Mouse (Mus musculus): Measurements from ENCODE around the gene Gsap.
"Not testable (repeated sequence)": the region's sequence is repeated elsewhere in the genome, so short reads cannot be mapped to it uniquely, and the experiment has no call there.

Gene Gsap

GRCm38 (mm10) chr5:21329672-21330665 lies 143.9 kb downstream of the Gsap start:
- no peak for DNase-seq

- DNase-seq = no peak
Observed at GRCm38 (mm10) chr5:21331656-21332055, 145.6 kb downstream of the Gsap start.

GRCm38 (mm10) chr5:21332119-21332518 lies 146.1 kb downstream of the Gsap start:
- DNase-seq = no peak

GRCm38 (mm10) chr5:21342265-21342664 lies 156.2 kb downstream of the Gsap start:
- DNase-seq = not testable (repeated sequence)

- no peak for DNase-seq
Observed at GRCm38 (mm10) chr5:21348366-21348765, 162.3 kb downstream of the Gsap start.

GRCm38 (mm10) chr5:21351678-21352077 lies 165.6 kb downstream of the Gsap start:
- no peak for DNase-seq

- DNase-seq = no peak
Observed at GRCm38 (mm10) chr5:21358648-21359047, 172.6 kb downstream of the Gsap start.

GRCm38 (mm10) chr5:21363343-21363742 lies 177.3 kb downstream of the Gsap start:
- DNase-seq = no peak

Data from right cerebral cortex, postnatal 25 days (tissue).